Mouse (Mus musculus): Measurements from ENCODE around the gene Smim5. TPM values are rescaled to one million over a fixed set of nuclear protein-coding genes. Genes with fewer than 3 reads are reported as not detected.

Gene Smim5
- 1 to 10 TPM; 2.2 to 2.4 TPM for total RNA-seq (2023)

GRCm38 (mm10) chr11:115899486-115900266 is at the start of gene Smim5:
TSS of gene Smim5 (plus strand) at chr11:115899966.

GRCm38 (mm10) chr11:115858354-115858753 is 41.4 kb upstream of the Smim5 start, which contains the start of gene Myo15b:
TSS of gene Myo15b (plus strand) at chr11:115858406.

DNA sequence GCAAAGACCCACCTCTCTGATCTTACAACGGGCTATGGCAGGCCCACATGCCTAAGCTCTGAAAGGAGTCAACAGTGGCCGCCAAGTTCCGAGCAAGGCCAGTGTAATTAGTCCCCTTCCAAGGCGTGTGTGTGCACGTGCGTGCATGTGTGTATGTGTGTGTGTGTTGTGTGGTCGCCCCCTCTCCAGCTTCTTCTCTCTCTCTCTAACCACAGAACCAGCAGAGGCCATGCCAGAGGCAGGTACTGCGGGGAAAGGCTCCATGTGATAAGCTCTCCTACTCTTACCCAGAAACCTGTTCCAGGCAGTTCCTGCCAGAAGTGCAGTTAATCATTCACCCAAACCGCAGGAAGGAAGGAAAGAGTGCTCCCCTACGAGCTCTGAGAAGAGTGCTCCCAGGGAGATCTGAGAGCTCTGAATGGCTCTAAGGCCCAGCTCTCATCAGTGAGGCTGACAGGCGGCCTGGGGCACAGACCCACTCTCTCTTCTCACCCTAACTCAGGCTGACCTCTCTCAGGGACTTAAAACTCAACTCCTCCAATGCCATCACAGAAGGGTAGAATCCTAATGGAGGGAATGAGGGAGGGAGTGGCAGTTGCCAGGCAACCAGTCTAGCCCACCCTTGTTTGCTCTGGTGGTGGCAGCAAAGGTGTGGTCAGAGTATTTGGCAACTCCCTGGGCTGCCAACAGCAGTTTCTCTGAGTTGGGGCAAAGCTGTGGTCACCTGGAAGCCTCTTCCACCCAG is 12.0 kb downstream of the Smim5 start, which contains the start of gene Smim6:
Gene Smim6 (plus strand): TSS at position 386 of the 745 bp plus-strand sequence.

GRCm38 (mm10) chr11:115933108-115933746 is 33.5 kb downstream of the Smim5 start, which contains the start of the genes Sap30bp and Recql5:
TSS of gene Sap30bp (plus strand) at chr11:115933282.
TSS of gene Recql5 (minus strand) at chr11:115933477.

Other genes with a start within 250 kb of the Smim5 start
- gene Grb2, start 191.4 kb upstream of the Smim5 start, total RNA-seq (2023) = 100 to 1,000 TPM; 135 to 150 TPM
- 10 to 100 TPM; 66.9 to 67.1 TPM for gene Tmem94, start 134.5 kb upstream of the Smim5 start, total RNA-seq (2023)
- 1 to 10 TPM; 1.8 to 2.3 TPM for gene Caskin2, start 86.3 kb upstream of the Smim5 start, total RNA-seq (2023)
- gene Tsen54, start 85.2 kb upstream of the Smim5 start, total RNA-seq (2023) = 10 to 100 TPM; 24.8 to 26.0 TPM
- 10 to 100 TPM; 40.6 to 43.0 TPM for gene Llgl2, start 75.9 kb upstream of the Smim5 start, total RNA-seq (2023)
- gene Myo15b, start 41.6 kb upstream of the Smim5 start, total RNA-seq (2023) = 1 to 10 TPM in 1 of 2 experiments, not detected in 1; 1.2 TPM
- gene Smim6, start 12.1 kb downstream of the Smim5 start, total RNA-seq (2023) = not detected
- gene Sap30bp, start 33.3 kb downstream of the Smim5 start, total RNA-seq (2023) = 10 to 100 TPM; 41.0 to 56.5 TPM
- gene Recql5, start 33.5 kb downstream of the Smim5 start, total RNA-seq (2023) = 10 to 100 TPM; 21.4 to 23.4 TPM
- under 1 TPM in 1 of 2 experiments, not detected in 1; 0.12 TPM for gene Itgb4, start 74.7 kb downstream of the Smim5 start, total RNA-seq (2023)
- 10 to 100 TPM; 16.1 to 20.7 TPM for gene Galk1, start 112.8 kb downstream of the Smim5 start, total RNA-seq (2023)
- 1,000 to 10,000 TPM; 1,503 to 1,566 TPM for gene H3f3b, start 128.0 kb downstream of the Smim5 start, total RNA-seq (2023)
- 10 to 100 TPM; 49.6 to 53.8 TPM for gene Unk, start 130.4 kb downstream of the Smim5 start, total RNA-seq (2023)
- 10 to 100 TPM; 87.7 TPM for gene Unc13d, start 178.0 kb downstream of the Smim5 start, total RNA-seq (2023)
- 100 to 1,000 TPM; 145 to 163 TPM for gene Wbp2, start 187.0 kb downstream of the Smim5 start, total RNA-seq (2023)
- gene Trim47, start 227.2 kb downstream of the Smim5 start, total RNA-seq (2023) = 1 to 10 TPM; 1.9 to 3.2 TPM
- gene Trim65, start 231.2 kb downstream of the Smim5 start, total RNA-seq (2023) = 10 to 100 TPM; 37.9 to 43.8 TPM
- gene Mrpl38, start 238.9 kb downstream of the Smim5 start, total RNA-seq (2023) = 10 to 100 TPM; 47.3 to 65.1 TPM

Data from T-cell, adult 66 days (primary cell).